Mouse (Mus musculus): Measurements from ENCODE around the gene Slc16a6. TPM values are rescaled to one million over a fixed set of nuclear protein-coding genes. Genes with fewer than 3 reads are reported as not detected.
A peak's percentile ranks its signal among the peaks of the same experiment; 100 is the strongest.

Slc16a6 gene
- total and polyA plus RNA-seq, 2 experiments from 2014 or later: 6.3 to 11.5 TPM

GRCm38 (mm10) chr11:109512995-109513675 is 39.7 kb upstream of the Slc16a6 start:
- WGBS: 85% methylated on average over 16 of the region's 16 CpGs
- H3K36me3 ChIP-seq (ENCODE audit: insufficient read depth, low read length): no peaks in the 10 kb centered on the region
- H3K27ac ChIP-seq (ENCODE audit: low read depth, low read length): no peak overlapping the region
- DNase-seq (ENCODE audit: low spot score): no peak
- no peaks in the 10 kb centered on the region for H3K9me3 ChIP-seq (ENCODE audit: low read length)
- H3K27me3 ChIP-seq (ENCODE audit: insufficient read depth, low read length): no peaks in the 10 kb centered on the region
- no peak overlapping the region for H3K4me2 ChIP-seq (ENCODE audit: low read depth, low read length, poor library complexity, severe bottlenecking)
- TF ChIP-seq CTCF (IDR thresholded peaks at IDR 0.05): no peak
- no peak overlapping the region for H3K9ac ChIP-seq (replicated peaks; ENCODE audit: low read length, poor library complexity, severe bottlenecking)
- H3K4me3 ChIP-seq (ENCODE audit: low read depth, low read length): no peak overlapping the region
- H3K4me1 ChIP-seq (ENCODE audit: insufficient read depth, low read length): no peaks in the 10 kb centered on the region
- ATAC-seq (ENCODE audit: low FRiP score): no peak

GRCm38 (mm10) chr11:109507068-109507467 is 33.7 kb upstream of the Slc16a6 start:
- DNase-seq (ENCODE audit: low spot score) (no peak), ATAC-seq (ENCODE audit: low FRiP score) (no peak)
- Histone ChIP-seq H3K9me3 (ENCODE audit: low read length) (no peaks in the 10 kb centered on the region), H3K4me1 (ENCODE audit: insufficient read depth, low read length) (0 out of 2 replicates have a peak, but pooled peaks cover 5% of the 10 kb centered on the region), H3K4me3 (ENCODE audit: low read depth, low read length) (no peak overlapping the region), H3K9ac (replicated peaks; ENCODE audit: low read length, poor library complexity, severe bottlenecking) (no peak overlapping the region), H3K36me3 (ENCODE audit: insufficient read depth, low read length) (no peaks in the 10 kb centered on the region), H3K4me2 (ENCODE audit: low read depth, low read length, poor library complexity, severe bottlenecking) (no peak overlapping the region), H3K27me3 (ENCODE audit: insufficient read depth, low read length) (no peaks in the 10 kb centered on the region), H3K27ac (ENCODE audit: low read depth, low read length) (no peak overlapping the region)
- 60% methylated on average over 3 of the region's 3 CpGs for WGBS
- no peak for TF ChIP-seq CTCF (IDR thresholded peaks at IDR 0.05)

DNA sequence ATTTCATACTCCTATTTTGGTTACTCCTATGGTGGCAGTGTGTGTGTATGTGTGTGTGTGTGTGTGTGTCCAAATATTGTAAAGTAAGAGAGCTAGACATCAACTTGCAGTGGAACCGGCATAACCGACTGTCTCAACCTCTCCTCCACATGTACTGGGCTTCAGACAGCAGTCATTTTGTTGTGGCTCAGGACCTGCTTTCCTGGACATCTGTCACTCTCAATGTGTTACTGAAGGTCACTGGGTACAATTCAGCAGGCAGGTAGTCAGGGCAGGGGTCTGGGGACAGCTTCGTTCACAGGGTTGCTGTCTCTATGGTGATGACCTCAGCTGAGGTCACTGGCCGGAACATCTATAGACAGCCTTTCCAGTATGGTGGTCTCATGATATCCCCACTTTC is 32.4 kb upstream of the Slc16a6 start:
- Histone ChIP-seq H3K4me3 (ENCODE audit: low read depth, low read length) (no peak overlapping the region), H3K4me1 (ENCODE audit: insufficient read depth, low read length) (0 out of 2 replicates have a peak, but pooled peaks cover 5% of the 10 kb centered on the region), H3K9ac (replicated peaks; ENCODE audit: low read length, poor library complexity, severe bottlenecking) (no peak overlapping the region), H3K27ac (ENCODE audit: low read depth, low read length) (no peak overlapping the region), H3K4me2 (ENCODE audit: low read depth, low read length, poor library complexity, severe bottlenecking) (no peak overlapping the region), H3K9me3 (ENCODE audit: low read length) (no peaks in the 10 kb centered on the region), H3K36me3 (ENCODE audit: insufficient read depth, low read length) (no peaks in the 10 kb centered on the region), H3K27me3 (ENCODE audit: insufficient read depth, low read length) (no peaks in the 10 kb centered on the region)
- ATAC-seq (ENCODE audit: low FRiP score): no peak
- WGBS: 88% methylated on average over 4 of the region's 4 CpGs
- no peak for DNase-seq (ENCODE audit: low spot score)
- TF ChIP-seq CTCF (IDR thresholded peaks at IDR 0.05): no peak

DNA sequence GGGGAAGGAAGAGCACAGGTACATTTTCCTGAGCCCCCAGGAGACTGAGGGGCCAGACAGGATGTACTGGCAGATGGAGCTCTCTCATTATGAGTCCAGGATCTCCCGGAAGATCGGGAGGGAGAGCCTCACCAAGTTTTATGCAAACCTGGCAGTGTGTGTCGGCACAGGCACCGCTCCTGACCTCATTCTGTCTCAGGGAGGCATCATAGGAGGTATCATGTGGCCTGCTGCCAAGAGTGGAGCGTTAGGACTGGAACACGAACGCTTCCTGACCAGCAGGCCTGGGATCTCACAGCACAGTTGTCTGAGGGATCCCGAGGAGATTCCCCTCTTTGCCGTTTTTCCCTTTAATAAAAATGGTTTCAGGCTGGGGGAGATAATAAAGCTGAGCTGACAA is 31.6 kb upstream of the Slc16a6 start:
- no peak overlapping the region for H3K4me3 ChIP-seq (ENCODE audit: low read depth, low read length)
- no peaks in the 10 kb centered on the region for H3K9me3 ChIP-seq (ENCODE audit: low read length)
- no peaks in the 10 kb centered on the region for H3K36me3 ChIP-seq (ENCODE audit: insufficient read depth, low read length)
- no peak for ATAC-seq (ENCODE audit: low FRiP score)
- no peak overlapping the region for H3K4me2 ChIP-seq (ENCODE audit: low read depth, low read length, poor library complexity, severe bottlenecking)
- H3K4me1 ChIP-seq (ENCODE audit: insufficient read depth, low read length): 0 out of 2 replicates have a peak, but pooled peaks cover 5% of the 10 kb centered on the region
- TF ChIP-seq CTCF (IDR thresholded peaks at IDR 0.05): no peak
- peak; percentile 53 for DNase-seq (ENCODE audit: low spot score)
- no peak overlapping the region for H3K27ac ChIP-seq (ENCODE audit: low read depth, low read length)
- 45% methylated on average over 9 of the region's 9 CpGs for WGBS
- no peak overlapping the region for H3K9ac ChIP-seq (replicated peaks; ENCODE audit: low read length, poor library complexity, severe bottlenecking)
- no peaks in the 10 kb centered on the region for H3K27me3 ChIP-seq (ENCODE audit: insufficient read depth, low read length)

DNA sequence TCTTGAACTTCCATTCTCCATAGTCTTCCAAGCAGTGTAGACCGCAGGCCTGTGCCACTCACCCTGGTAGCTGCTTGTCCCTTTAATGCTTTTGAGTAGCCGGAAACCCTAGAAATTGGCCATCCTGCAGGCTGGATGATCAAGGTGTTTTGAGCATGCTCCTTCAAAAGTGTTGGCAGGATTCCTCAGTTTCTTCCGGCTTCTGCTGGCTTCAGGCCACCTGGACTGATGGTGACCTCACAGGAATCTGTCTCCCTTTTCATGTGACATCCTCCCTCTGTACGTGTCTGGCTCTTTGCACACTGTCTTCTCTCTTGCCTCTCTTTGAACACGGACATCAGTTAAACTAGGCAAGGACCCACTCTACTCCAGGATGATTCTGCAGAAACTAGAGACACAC is 26.8 kb upstream of the Slc16a6 start:
- WGBS: 84% methylated on average over 5 of the region's 5 CpGs
- no peaks in the 10 kb centered on the region for H3K36me3 ChIP-seq (ENCODE audit: insufficient read depth, low read length)
- H3K27ac ChIP-seq (ENCODE audit: low read depth, low read length): no peak overlapping the region
- no peak for DNase-seq (ENCODE audit: low spot score)
- peaks cover 13% of the 10 kb centered on the region; the same call in 1 of the 2 replicates for H3K4me1 ChIP-seq (ENCODE audit: insufficient read depth, low read length)
- no peak overlapping the region for H3K4me3 ChIP-seq (ENCODE audit: low read depth, low read length)
- H3K9me3 ChIP-seq (ENCODE audit: low read length): no peaks in the 10 kb centered on the region
- no peak for ATAC-seq (ENCODE audit: low FRiP score)
- H3K4me2 ChIP-seq (ENCODE audit: low read depth, low read length, poor library complexity, severe bottlenecking): no peak overlapping the region
- no peak overlapping the region for H3K9ac ChIP-seq (replicated peaks; ENCODE audit: low read length, poor library complexity, severe bottlenecking)
- no peak for TF ChIP-seq CTCF (IDR thresholded peaks at IDR 0.05)
- no peaks in the 10 kb centered on the region for H3K27me3 ChIP-seq (ENCODE audit: insufficient read depth, low read length)

DNA sequence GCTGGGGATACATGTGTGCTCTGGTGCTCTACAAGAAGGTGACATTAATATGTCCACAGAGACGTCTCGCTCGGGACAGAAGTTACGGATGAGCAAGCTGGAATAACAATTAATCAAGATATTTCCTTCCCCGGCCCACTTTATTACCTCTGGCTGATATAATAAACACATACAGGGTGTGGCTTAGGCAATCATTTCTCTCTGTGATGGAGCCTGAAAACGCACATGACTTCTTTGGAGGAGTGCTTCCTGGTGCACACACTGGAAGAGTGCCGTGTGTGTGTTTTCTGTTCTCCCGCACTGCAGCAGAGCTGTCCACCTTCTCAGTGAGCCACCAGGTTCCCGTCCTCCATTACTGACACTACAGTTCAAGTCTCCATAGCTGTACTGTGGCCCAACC is 24.6 kb upstream of the Slc16a6 start:
- ATAC-seq (ENCODE audit: low FRiP score): no peak
- Histone ChIP-seq H3K27ac (ENCODE audit: low read depth, low read length) (no peak overlapping the region), H3K4me2 (ENCODE audit: low read depth, low read length, poor library complexity, severe bottlenecking) (no peak overlapping the region), H3K4me1 (ENCODE audit: insufficient read depth, low read length) (peaks cover 8% of the 10 kb centered on the region; the same call in 1 of the 2 replicates), H3K4me3 (ENCODE audit: low read depth, low read length) (no peak overlapping the region), H3K9me3 (ENCODE audit: low read length) (no peaks in the 10 kb centered on the region), H3K27me3 (ENCODE audit: insufficient read depth, low read length) (no peaks in the 10 kb centered on the region), H3K36me3 (ENCODE audit: insufficient read depth, low read length) (no peaks in the 10 kb centered on the region), H3K9ac (replicated peaks; ENCODE audit: low read length, poor library complexity, severe bottlenecking) (no peak overlapping the region)
- DNase-seq (ENCODE audit: low spot score): no peak
- WGBS: 82% methylated on average over 9 of the region's 9 CpGs
- TF ChIP-seq CTCF (IDR thresholded peaks at IDR 0.05): no peak
